Mouse (Mus musculus): ENCODE data around the gene Glg1. TPM values are rescaled to one million over a fixed set of nuclear protein-coding genes. Genes with fewer than 3 reads are reported as not detected.
"Not testable (repeated sequence)": the region's sequence is repeated elsewhere in the genome, so short reads cannot be mapped to it uniquely, and the experiment has no call there.

Glg1 gene
- polyA plus RNA-seq, 1 experiment from 2014 or later = 94.2 TPM

GRCm38 (mm10) chr8:111285603-111286002 lies 26.6 kb upstream of the Glg1 start:
- Histone ChIP-seq H3K4me2 (replicated peaks) (no peak overlapping the region), H3K27ac (replicated peaks) (no peak overlapping the region), H3K27me3 (no peaks in the 10 kb centered on the region), H3K4me3 (no peak overlapping the region), H3K4me1 (no peaks in the 10 kb centered on the region), H3K9me3 (no peaks in the 10 kb centered on the region), H3K9ac (replicated peaks) (no peak overlapping the region), H3K36me3 (peaks cover 91% of the 10 kb centered on the region)
- WGBS = 92% methylated on average over 4 of the region's 4 CpGs
- no peak for ATAC-seq (ENCODE audit: low FRiP score, low read depth)

- H3K27me3 ChIP-seq = no peaks in the 10 kb centered on the region
- H3K4me3 ChIP-seq = no peak overlapping the region
- WGBS = 95% methylated on average over 3 of the region's 3 CpGs
- no peak overlapping the region for H3K4me2 ChIP-seq (replicated peaks)
- H3K4me1 ChIP-seq = no peaks in the 10 kb centered on the region
- H3K27ac ChIP-seq (replicated peaks) = no peak overlapping the region
- H3K9me3 ChIP-seq = no peaks in the 10 kb centered on the region
- H3K36me3 ChIP-seq = peaks cover 92% of the 10 kb centered on the region
- H3K9ac ChIP-seq (replicated peaks) = no peak overlapping the region
- ATAC-seq (ENCODE audit: low FRiP score, low read depth) = no peak
Measured at GRCm38 (mm10) chr8:111282093-111282492, 23.1 kb upstream of the Glg1 start.

GRCm38 (mm10) chr8:111268277-111268676 lies 9.3 kb upstream of the Glg1 start:
- Histone ChIP-seq H3K4me2 (replicated peaks) (no peak overlapping the region), H3K9me3 (no peaks in the 10 kb centered on the region), H3K27me3 (no peaks in the 10 kb centered on the region), H3K4me3 (no peak overlapping the region), H3K27ac (replicated peaks) (no peak overlapping the region), H3K36me3 (peaks cover 18% of the 10 kb centered on the region), H3K9ac (replicated peaks) (no peak overlapping the region), H3K4me1 (no peaks in the 10 kb centered on the region)
- no peak for ATAC-seq (ENCODE audit: low FRiP score, low read depth)
- 83% methylated on average over 2 of the region's 2 CpGs for WGBS

- WGBS = 79% methylated on average over 7 of the region's 7 CpGs
- H3K4me2 ChIP-seq (replicated peaks); H3K4me3 ChIP-seq; H3K9ac ChIP-seq (replicated peaks); H3K4me1 ChIP-seq; H3K27me3 ChIP-seq; H3K27ac ChIP-seq (replicated peaks); ATAC-seq (ENCODE audit: low FRiP score, low read depth); H3K36me3 ChIP-seq; H3K9me3 ChIP-seq: not testable (repeated sequence)
Measured at GRCm38 (mm10) chr8:111266161-111266560, 7.1 kb upstream of the Glg1 start.

GRCm38 (mm10) chr8:111264693-111265220 lies 5.7 kb upstream of the Glg1 start:
- no peak for ATAC-seq (ENCODE audit: low FRiP score, low read depth)
- WGBS = 76% methylated on average over 2 of the region's 2 CpGs
- Histone ChIP-seq H3K4me3 (no peak overlapping the region), H3K4me1 (no peaks in the 10 kb centered on the region), H3K9ac (replicated peaks) (no peak overlapping the region), H3K4me2 (replicated peaks) (no peak overlapping the region), H3K27me3 (no peaks in the 10 kb centered on the region), H3K27ac (replicated peaks) (no peak overlapping the region), H3K36me3 (no peaks in the 10 kb centered on the region), H3K9me3 (no peaks in the 10 kb centered on the region)

GRCm38 (mm10) chr8:111261981-111262381 lies 3.0 kb upstream of the Glg1 start:
- no peaks in the 10 kb centered on the region for H3K27me3 ChIP-seq
- no peak for ATAC-seq (ENCODE audit: low FRiP score, low read depth)
- H3K4me2 ChIP-seq (replicated peaks) = no peak overlapping the region
- H3K36me3 ChIP-seq = no peaks in the 10 kb centered on the region
- no peaks in the 10 kb centered on the region for H3K9me3 ChIP-seq
- H3K27ac ChIP-seq (replicated peaks) = no peak overlapping the region
- H3K4me3 ChIP-seq = no peak overlapping the region
- H3K9ac ChIP-seq (replicated peaks) = no peak overlapping the region
- peaks cover 8% of the 10 kb centered on the region; the same call in 1 of the 2 replicates for H3K4me1 ChIP-seq
- WGBS = 89% methylated on average over 4 of the region's 4 CpGs

GRCm38 (mm10) chr8:111260251-111260650 lies 1.2 kb upstream of the Glg1 start:
- Histone ChIP-seq H3K4me3 (no peak overlapping the region), H3K27ac (replicated peaks) (no peak overlapping the region), H3K4me1 (peaks cover 8% of the 10 kb centered on the region; the same call in 1 of the 2 replicates), H3K36me3 (0 out of 2 replicates have a peak, but pooled peaks cover 5% of the 10 kb centered on the region), H3K9me3 (no peaks in the 10 kb centered on the region), H3K4me2 (replicated peaks) (no peak overlapping the region), H3K9ac (replicated peaks) (no peak overlapping the region), H3K27me3 (no peaks in the 10 kb centered on the region)
- WGBS = 96% methylated on average over 5 of the region's 5 CpGs
- ATAC-seq (ENCODE audit: low FRiP score, low read depth) = no peak

- Histone ChIP-seq H3K36me3 (0 out of 2 replicates have a peak, but pooled peaks cover 5% of the 10 kb centered on the region), H3K27me3 (no peaks in the 10 kb centered on the region), H3K27ac (replicated peaks) (peak overlapping the region; percentile 98), H3K4me1 (peaks cover 8% of the 10 kb centered on the region; the same call in 1 of the 2 replicates), H3K9me3 (no peaks in the 10 kb centered on the region), H3K4me2 (replicated peaks) (peak overlapping the region; percentile 52), H3K9ac (replicated peaks) (peak overlapping the region; percentile 93; the same call in 1 of the 2 replicates), H3K4me3 (peak overlapping the region; percentile 79)
- no peak for ATAC-seq (ENCODE audit: low FRiP score, low read depth)
- 12% methylated on average over 13 of the region's 13 CpGs for WGBS
Measured at GRCm38 (mm10) chr8:111259408-111259741, 359 bp upstream of the Glg1 start.

GRCm38 (mm10) chr8:111258010-111258630 lies 896 bp downstream of the Glg1 start:
- 0 out of 2 replicates have a peak, but pooled peaks cover 5% of the 10 kb centered on the region for H3K36me3 ChIP-seq
- peak overlapping the region; percentile 79 for H3K4me3 ChIP-seq
- H3K9me3 ChIP-seq = no peaks in the 10 kb centered on the region
- under 1% methylated on average over 26 of the region's 26 CpGs for WGBS
- peak; percentile 63; the same call in 1 of the 2 replicates for ATAC-seq (ENCODE audit: low FRiP score, low read depth)
- peak overlapping the region; percentile 52 for H3K4me2 ChIP-seq (replicated peaks)
- peak overlapping the region; percentile 98 for H3K27ac ChIP-seq (replicated peaks)
- peak overlapping the region; percentile 93 for H3K9ac ChIP-seq (replicated peaks)
- H3K27me3 ChIP-seq = no peaks in the 10 kb centered on the region
- H3K4me1 ChIP-seq = peaks cover 8% of the 10 kb centered on the region; the same call in 1 of the 2 replicates

GRCm38 (mm10) chr8:111252487-111253112 lies 6.4 kb downstream of the Glg1 start:
- no peak overlapping the region for H3K4me3 ChIP-seq
- no peak overlapping the region for H3K4me2 ChIP-seq (replicated peaks)
- H3K9me3 ChIP-seq = no peaks in the 10 kb centered on the region
- peaks cover 5% of the 10 kb centered on the region; the same call in 1 of the 2 replicates for H3K4me1 ChIP-seq
- H3K9ac ChIP-seq (replicated peaks) = no peak overlapping the region
- H3K27me3 ChIP-seq = no peaks in the 10 kb centered on the region
- WGBS = 94% methylated on average over 4 of the region's 4 CpGs
- H3K36me3 ChIP-seq = 0 out of 2 replicates have a peak, but pooled peaks cover 5% of the 10 kb centered on the region
- no peak overlapping the region for H3K27ac ChIP-seq (replicated peaks)
- ATAC-seq (ENCODE audit: low FRiP score, low read depth) = no peak

GRCm38 (mm10) chr8:111250111-111250510 lies 8.9 kb downstream of the Glg1 start:
- no peak overlapping the region for H3K4me2 ChIP-seq (replicated peaks)
- no peaks in the 10 kb centered on the region for H3K27me3 ChIP-seq
- H3K4me1 ChIP-seq = no peaks in the 10 kb centered on the region
- H3K36me3 ChIP-seq = no peaks in the 10 kb centered on the region
- ATAC-seq (ENCODE audit: low FRiP score, low read depth) = no peak
- no peak overlapping the region for H3K9ac ChIP-seq (replicated peaks)
- no peaks in the 10 kb centered on the region for H3K9me3 ChIP-seq
- H3K4me3 ChIP-seq = no peak overlapping the region
- H3K27ac ChIP-seq (replicated peaks) = no peak overlapping the region
- 87% methylated on average over 2 of the region's 2 CpGs for WGBS

- ATAC-seq (ENCODE audit: low FRiP score, low read depth) = no peak
- Histone ChIP-seq H3K27me3 (no peaks in the 10 kb centered on the region), H3K9ac (replicated peaks) (no peak overlapping the region), H3K4me1 (no peaks in the 10 kb centered on the region), H3K4me3 (no peak overlapping the region), H3K9me3 (no peaks in the 10 kb centered on the region), H3K36me3 (no peaks in the 10 kb centered on the region), H3K4me2 (replicated peaks) (no peak overlapping the region), H3K27ac (replicated peaks) (no peak overlapping the region)
Measured at GRCm38 (mm10) chr8:111248136-111248535, 10.9 kb downstream of the Glg1 start.

All from midbrain, embryonic 12.5 days (tissue).